Mouse (Mus musculus) midbrain, embryonic 15.5 days (tissue): ENCODE measurements around the gene Lgalsl. TPM values are rescaled to one million over a fixed set of nuclear protein-coding genes. Genes with fewer than 3 reads are reported as not detected.

Source experiments
- ATAC-seq: fragments of 200-750 bp; cut with Nextera tagmentation; replicated peaks from 2 replicates; pipeline ENCODE4 v1.8.0; 2017; ENCODE audit warnings: moderate TSS enrichment
- H3K27ac ChIP-seq: fragments of 300-500 bp; sonication (generic); 2 replicates; pipeline ENCODE4 v1.5.1; 2015; ENCODE audit warnings: mild to moderate bottlenecking, inconsistent platforms
- H3K27me3 ChIP-seq: fragments of 300-500 bp; sonication (generic); replicated peaks from 2 replicates; pipeline ENCODE4 v1.6.1; 2015; ENCODE audit warnings: inconsistent platforms
- H3K36me3 ChIP-seq: fragments of 300-500 bp; sonication (generic); replicated peaks from 2 replicates; pipeline ENCODE4 v1.6.1; 2015; ENCODE audit warnings: inconsistent platforms
- H3K4me1 ChIP-seq: fragments of 300-500 bp; sonication (generic); 2 replicates; pipeline ENCODE4 v1.6.1; 2015; ENCODE audit warnings: inconsistent platforms
- H3K4me2 ChIP-seq: fragments of 300-500 bp; sonication (generic); 2 replicates; pipeline ENCODE4 v1.6.1; 2015; ENCODE audit warnings: inconsistent platforms, mild to moderate bottlenecking, moderate library complexity
- H3K4me3 ChIP-seq: fragments of 300-500 bp; sonication (generic); 2 replicates; pipeline ENCODE4 v1.5.1; 2015; ENCODE audit warnings: mild to moderate bottlenecking, inconsistent platforms
- H3K9ac ChIP-seq: fragments of 300-500 bp; sonication (generic); 2 replicates; pipeline ENCODE4 v1.6.1; 2015; ENCODE audit warnings: mild to moderate bottlenecking, inconsistent platforms
- H3K9me3 ChIP-seq: fragments of 300-500 bp; sonication (generic); 2 replicates; pipeline ENCODE4 v1.6.1; 2016; ENCODE audit warnings: inconsistent platforms
- WGBS: fragments of 180-500 bp; shearing (Covaris S2); methylation state at CpG from one replicate; pipeline ENCODE4 v1.1.7; 2015; ENCODE audit warnings: mixed read lengths; 5-methylcytosine and 5-hydroxymethylcytosine counted together
- polyA plus RNA-seq: library from polyadenylated mRNA; unstranded; fragments of >200 nt; fragmentation: Nextera tagmentation; extraction: Ambion mirVana; gene quantifications from 2 replicates; pipeline ENCODE4 v1.2.1, GENCODE M21; 2015

Lgalsl gene
- polyA plus RNA-seq, 1 experiment from 2014 or later: 80.7 TPM

DNA sequence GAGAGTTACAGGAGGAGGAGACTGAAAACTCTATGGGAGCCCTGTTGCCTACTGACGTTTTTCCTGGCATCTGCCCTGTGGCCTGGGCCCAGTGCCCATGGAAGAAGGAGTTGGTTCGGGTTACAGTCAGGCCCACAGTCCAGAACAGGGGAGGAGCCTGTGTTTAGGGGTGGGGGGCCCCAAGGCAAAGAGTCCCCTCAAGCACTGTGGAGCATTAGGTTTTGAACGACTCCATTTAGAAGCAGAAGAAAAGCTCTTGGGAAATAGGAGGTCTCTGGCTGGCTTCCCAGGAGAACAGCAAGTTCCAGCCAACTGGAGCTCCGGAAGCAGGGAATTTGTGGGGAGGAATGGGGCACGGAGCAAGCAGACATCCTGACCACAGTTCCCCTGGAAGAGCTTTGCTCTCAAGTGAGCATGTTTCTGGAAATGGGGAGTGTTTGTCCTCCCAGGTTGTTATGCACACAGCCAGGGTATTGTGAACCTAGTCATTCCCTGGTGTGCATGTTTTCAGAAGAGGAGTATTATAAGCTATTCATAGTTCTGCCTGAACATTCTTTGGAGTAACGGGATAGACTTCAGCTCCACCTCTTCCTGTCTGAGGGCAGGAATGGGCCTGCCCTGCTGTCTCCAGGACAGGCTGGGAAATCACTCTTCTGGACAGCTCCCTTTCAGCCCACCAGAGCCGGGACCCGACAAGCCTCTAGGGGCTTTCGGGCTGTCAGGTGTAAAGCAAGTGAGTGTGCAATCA, 28.2 kb upstream of the Lgalsl start:
- Histone ChIP-seq H3K9me3 (no peaks in the 10 kb centered on the region), H3K4me3 (no peak overlapping the region), H3K27ac (peak overlapping the region; percentile 46), H3K4me1 (peaks cover 10% of the 10 kb centered on the region), H3K36me3 (no peaks in the 10 kb centered on the region), H3K9ac (no peak overlapping the region), H3K4me2 (no peak overlapping the region), H3K27me3 (0 out of 2 replicates have a peak, but pooled peaks cover 3% of the 10 kb centered on the region)
- peak; percentile 86 for ATAC-seq
- 22% methylated on average over 9 of the region's 9 CpGs for WGBS

- Histone ChIP-seq H3K27me3 (0 out of 2 replicates have a peak, but pooled peaks cover 3% of the 10 kb centered on the region), H3K27ac (peak overlapping the region; percentile 46; the same call in 1 of the 2 replicates), H3K4me1 (peaks cover 10% of the 10 kb centered on the region), H3K9ac (no peak overlapping the region), H3K4me3 (no peak overlapping the region), H3K36me3 (no peaks in the 10 kb centered on the region), H3K9me3 (no peaks in the 10 kb centered on the region), H3K4me2 (no peak overlapping the region)
- ATAC-seq: no peak
- 87% methylated on average over 4 of the region's 4 CpGs for WGBS
These were observed 27.1 kb upstream of the Lgalsl start for GRCm38 (mm10) chr11:20857921-20858320.

DNA sequence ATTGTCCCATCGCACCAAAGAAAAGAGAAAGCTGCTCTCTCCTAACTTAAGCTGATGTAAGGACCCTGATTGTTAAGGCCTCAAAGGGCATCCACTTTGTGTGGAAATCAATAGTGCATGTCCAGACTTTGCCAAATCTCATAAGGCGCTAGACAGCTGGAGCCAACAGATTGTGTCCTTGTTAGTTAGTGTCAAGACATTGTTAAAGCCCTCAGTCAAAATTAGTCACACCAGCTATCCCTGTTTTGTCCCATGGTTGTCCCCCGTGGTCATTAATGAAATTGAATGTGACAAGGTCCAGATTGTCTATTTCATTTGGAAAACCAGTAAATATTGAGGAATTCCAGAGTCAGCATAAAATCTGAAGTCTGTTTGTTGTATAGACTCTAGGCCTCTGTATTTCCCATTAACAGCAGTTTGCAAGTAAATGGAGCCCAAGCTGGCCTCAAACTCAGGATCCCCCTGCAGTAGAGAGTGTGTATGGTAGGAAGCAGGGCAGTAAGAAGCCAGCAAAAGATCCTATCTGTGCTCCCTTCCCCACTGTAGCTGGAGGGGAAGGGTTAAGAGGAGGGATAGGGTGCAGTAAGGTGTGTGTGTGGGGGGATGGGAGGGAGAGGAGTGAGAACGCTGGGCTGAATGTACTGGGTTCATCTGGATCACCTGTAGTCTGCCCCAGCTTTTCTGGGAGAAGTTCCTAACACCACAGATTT, 23.3 kb upstream of the Lgalsl start:
- peaks cover 10% of the 10 kb centered on the region for H3K4me1 ChIP-seq
- H3K9ac ChIP-seq: no peak overlapping the region
- H3K27me3 ChIP-seq: 0 out of 2 replicates have a peak, but pooled peaks cover 3% of the 10 kb centered on the region
- H3K4me2 ChIP-seq: no peak overlapping the region
- H3K27ac ChIP-seq: no peak overlapping the region
- H3K9me3 ChIP-seq: no peaks in the 10 kb centered on the region
- no peaks in the 10 kb centered on the region for H3K36me3 ChIP-seq
- H3K4me3 ChIP-seq: no peak overlapping the region
- ATAC-seq: no peak
- WGBS: 23% methylated on average over 4 of the region's 4 CpGs

DNA sequence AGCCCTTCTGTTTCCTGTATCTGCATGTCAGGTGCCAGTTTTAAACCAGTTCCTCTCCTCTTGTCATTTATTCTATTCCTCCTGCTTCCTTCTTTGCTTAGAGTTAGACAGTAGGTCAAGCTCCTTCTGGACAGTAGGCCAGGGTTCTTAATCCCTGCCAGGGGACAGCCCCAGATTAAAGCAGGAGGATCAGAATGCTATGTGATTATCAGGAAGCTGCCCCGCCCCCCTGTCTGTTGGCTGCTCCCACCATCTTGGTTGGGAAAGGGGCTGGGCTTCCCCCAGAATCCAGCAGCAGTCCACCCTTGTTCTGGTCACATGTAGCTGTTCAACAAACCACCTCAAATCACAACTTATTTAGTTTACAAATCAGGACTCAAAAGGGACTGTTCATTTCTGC, 19.3 kb upstream of the Lgalsl start:
- no peak overlapping the region for H3K4me3 ChIP-seq
- H3K9ac ChIP-seq: no peak overlapping the region
- WGBS: 91% methylated on average over 1 of the region's 1 CpGs
- H3K27me3 ChIP-seq: no peaks in the 10 kb centered on the region
- H3K4me2 ChIP-seq: no peak overlapping the region
- no peak overlapping the region for H3K27ac ChIP-seq
- ATAC-seq: no peak
- peaks cover under 1% of the 10 kb centered on the region for H3K4me1 ChIP-seq
- H3K36me3 ChIP-seq: no peaks in the 10 kb centered on the region
- no peaks in the 10 kb centered on the region for H3K9me3 ChIP-seq

DNA sequence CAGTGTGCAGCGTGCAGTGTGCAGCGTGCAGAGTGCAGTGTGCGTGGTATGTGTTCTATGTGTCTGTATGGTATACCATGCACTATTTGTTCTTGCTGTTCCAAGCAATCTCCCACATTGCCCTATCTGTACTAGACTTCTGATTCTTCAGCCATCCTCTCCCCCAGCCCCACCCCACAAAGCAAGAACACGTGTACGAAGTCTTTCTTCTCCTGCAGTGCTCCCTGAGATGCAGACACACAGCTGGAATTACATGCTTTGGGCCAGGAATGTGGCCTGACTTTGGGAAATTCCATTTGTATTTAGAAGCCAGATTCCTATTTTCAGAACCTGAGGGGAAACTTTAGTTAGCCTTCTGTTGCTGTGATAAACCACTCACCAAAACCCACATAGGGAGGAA, 18.5 kb upstream of the Lgalsl start:
- ATAC-seq: no peak
- H3K9me3 ChIP-seq: no peaks in the 10 kb centered on the region
- no peaks in the 10 kb centered on the region for H3K27me3 ChIP-seq
- no peak overlapping the region for H3K9ac ChIP-seq
- no peaks in the 10 kb centered on the region for H3K36me3 ChIP-seq
- H3K27ac ChIP-seq: no peak overlapping the region
- no peaks in the 10 kb centered on the region for H3K4me1 ChIP-seq
- no peak overlapping the region for H3K4me3 ChIP-seq
- WGBS: 73% methylated on average over 5 of the region's 5 CpGs
- H3K4me2 ChIP-seq: no peak overlapping the region

DNA sequence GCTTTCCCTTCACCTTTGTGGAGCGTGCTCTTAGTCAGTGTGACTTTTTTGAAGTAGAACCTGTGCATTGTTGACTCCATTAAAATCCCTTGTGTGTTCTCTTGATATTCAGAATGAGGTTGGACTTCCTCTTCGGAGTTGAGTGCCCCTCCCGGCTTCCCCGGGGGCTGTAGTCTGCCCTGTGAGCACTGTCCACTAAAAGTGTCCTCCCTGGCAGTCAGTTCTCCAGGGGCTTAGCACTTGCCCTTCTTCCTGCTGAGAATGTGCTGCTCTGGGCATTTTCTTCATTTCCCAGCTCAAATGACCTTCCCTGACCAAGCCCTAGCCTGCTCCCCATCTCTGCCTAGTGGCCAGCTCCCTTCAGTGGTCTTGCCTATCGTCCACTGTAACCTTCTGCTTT, 6.5 kb upstream of the Lgalsl start:
- H3K36me3 ChIP-seq: no peaks in the 10 kb centered on the region
- H3K4me3 ChIP-seq: no peak overlapping the region
- no peak for ATAC-seq
- WGBS: 89% methylated on average over 5 of the region's 5 CpGs
- H3K27me3 ChIP-seq: no peaks in the 10 kb centered on the region
- H3K9me3 ChIP-seq: no peaks in the 10 kb centered on the region
- H3K27ac ChIP-seq: no peak overlapping the region
- H3K4me1 ChIP-seq: no peaks in the 10 kb centered on the region
- no peak overlapping the region for H3K4me2 ChIP-seq
- H3K9ac ChIP-seq: no peak overlapping the region

DNA sequence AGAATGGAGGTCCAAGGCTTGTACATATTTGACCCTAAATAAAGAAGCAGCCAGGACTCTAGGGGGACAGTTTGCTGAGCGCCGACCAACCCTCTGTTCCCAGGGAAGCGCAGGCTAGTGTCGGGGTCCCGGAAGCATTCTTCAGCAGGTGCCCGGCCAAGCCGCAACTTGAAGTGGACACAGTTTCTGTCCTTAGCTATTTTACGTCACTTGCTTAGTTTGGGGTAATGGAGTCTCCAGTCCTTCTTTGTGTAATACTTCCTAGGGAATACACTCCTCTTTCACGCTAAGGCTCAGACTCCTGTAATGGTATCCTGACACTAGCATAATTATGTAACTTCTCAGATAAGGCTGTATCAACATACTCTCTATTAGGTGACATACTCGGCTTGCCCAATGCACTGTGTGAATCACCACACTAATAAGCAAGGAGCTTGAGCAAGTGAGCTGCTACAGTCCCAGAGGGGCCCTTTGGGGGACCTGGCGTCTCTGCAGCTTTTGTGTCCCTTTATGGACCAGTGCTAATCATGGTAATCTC, 813 bp upstream of the Lgalsl start:
- Histone ChIP-seq H3K4me1 (peaks cover 30% of the 10 kb centered on the region), H3K36me3 (peaks cover 8% of the 10 kb centered on the region; the same call in 1 of the 2 replicates), H3K27ac (peak overlapping the region; percentile 94), H3K9ac (peak overlapping the region; percentile 87), H3K4me2 (peak overlapping the region; percentile 79), H3K27me3 (no peaks in the 10 kb centered on the region), H3K4me3 (peak overlapping the region; percentile 85), H3K9me3 (no peaks in the 10 kb centered on the region)
- peak; percentile 57 for ATAC-seq
- WGBS: 8% methylated on average over 11 of the region's 11 CpGs

- Histone ChIP-seq H3K27me3 (no peaks in the 10 kb centered on the region), H3K36me3 (peaks cover 8% of the 10 kb centered on the region; the same call in 1 of the 2 replicates), H3K4me3 (peak overlapping the region; percentile 85), H3K27ac (peak overlapping the region; percentile 94), H3K4me1 (peaks cover 30% of the 10 kb centered on the region), H3K9ac (peak overlapping the region; percentile 87), H3K4me2 (peak overlapping the region; percentile 79), H3K9me3 (no peaks in the 10 kb centered on the region)
- WGBS: 12% methylated on average over 23 of the region's 23 CpGs
- peak; percentile 48 for ATAC-seq
These were observed 717 bp downstream of the Lgalsl start for GRCm38 (mm10) chr11:20829993-20830685.

GRCm38 (mm10) chr11:20829056-20829686, 1.7 kb downstream of the Lgalsl start:
- no peak overlapping the region for H3K9ac ChIP-seq
- H3K36me3 ChIP-seq: peaks cover 8% of the 10 kb centered on the region; the same call in 1 of the 2 replicates
- H3K27me3 ChIP-seq: no peaks in the 10 kb centered on the region
- peaks cover 30% of the 10 kb centered on the region for H3K4me1 ChIP-seq
- no peaks in the 10 kb centered on the region for H3K9me3 ChIP-seq
- no peak for ATAC-seq
- WGBS: 36% methylated on average over 9 of the region's 9 CpGs
- peak overlapping the region; percentile 79 for H3K4me2 ChIP-seq
- H3K4me3 ChIP-seq: peak overlapping the region; percentile 85
- no peak overlapping the region for H3K27ac ChIP-seq

DNA sequence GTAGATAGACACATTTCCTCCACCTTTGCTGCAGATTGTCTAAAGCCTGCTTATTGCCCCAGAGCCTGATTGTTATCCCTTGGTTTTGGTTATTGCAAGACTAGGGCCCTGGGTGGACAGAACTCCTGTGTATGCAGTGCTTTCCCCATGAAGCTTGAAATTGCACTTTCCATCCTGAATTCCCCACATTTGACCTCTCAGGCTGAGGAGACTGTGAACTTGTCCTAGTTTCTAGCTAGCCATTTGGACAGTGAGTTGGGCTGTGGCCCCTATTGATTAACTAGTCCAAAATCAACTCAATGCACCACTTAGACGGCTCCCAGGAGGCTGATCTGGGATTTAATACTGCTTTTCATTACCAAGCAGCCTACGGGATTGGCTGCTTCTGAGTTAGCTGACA, 6.9 kb downstream of the Lgalsl start:
- H3K27ac ChIP-seq: no peak overlapping the region
- no peaks in the 10 kb centered on the region for H3K27me3 ChIP-seq
- no peak overlapping the region for H3K4me3 ChIP-seq
- ATAC-seq: no peak
- H3K4me2 ChIP-seq: no peak overlapping the region
- no peak overlapping the region for H3K9ac ChIP-seq
- H3K9me3 ChIP-seq: no peaks in the 10 kb centered on the region
- 19% methylated on average over 2 of the region's 2 CpGs for WGBS
- H3K4me1 ChIP-seq: peaks cover 13% of the 10 kb centered on the region
- peaks cover 8% of the 10 kb centered on the region; the same call in 1 of the 2 replicates for H3K36me3 ChIP-seq

GRCm38 (mm10) chr11:20823301-20823700, 7.6 kb downstream of the Lgalsl start:
- WGBS: 92% methylated on average over 2 of the region's 2 CpGs
- Histone ChIP-seq H3K9ac (no peak overlapping the region), H3K27ac (no peak overlapping the region), H3K4me1 (peaks cover 8% of the 10 kb centered on the region; the same call in 1 of the 2 replicates), H3K9me3 (no peaks in the 10 kb centered on the region), H3K36me3 (peaks cover 8% of the 10 kb centered on the region; the same call in 1 of the 2 replicates), H3K4me2 (no peak overlapping the region), H3K27me3 (no peaks in the 10 kb centered on the region), H3K4me3 (no peak overlapping the region)
- 0 out of 2 replicates have a peak, but pooled peaks have one; percentile 20 for ATAC-seq
